Mouse (Mus musculus) kidney, adult 9 months (tissue): ENCODE data around the gene Fmn2.

ENCODE experiments used
- DNase-seq: peaks from one replicate; pipeline ENCODE4 v3.0.0; 2022

Gene Fmn2

DNA sequence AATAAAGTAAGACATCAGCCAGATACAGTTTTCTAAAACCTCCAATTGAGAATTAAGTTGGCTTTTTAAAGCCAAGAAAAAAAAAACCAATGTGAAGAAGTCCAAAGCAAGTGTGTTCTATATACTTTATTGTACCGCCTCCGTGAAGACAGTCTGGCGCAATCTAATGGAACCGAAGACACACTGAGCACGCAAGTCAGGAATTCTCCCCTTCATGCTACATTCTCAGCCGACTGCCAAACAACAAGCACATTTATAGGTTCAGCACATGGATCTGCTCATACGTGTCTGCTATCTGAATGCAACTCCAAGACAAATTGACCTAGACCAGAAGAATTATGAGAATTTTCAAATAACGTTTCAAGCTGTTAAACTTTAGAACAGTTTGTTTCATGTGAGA, 169.2 kb downstream of the Fmn2 start:
- no peak for DNase-seq

GRCm38 (mm10) chr1:174674586-174674985, 173.0 kb downstream of the Fmn2 start:
- DNase-seq: no peak

GRCm38 (mm10) chr1:174675316-174675715, 173.7 kb downstream of the Fmn2 start:
- no peak for DNase-seq

- no peak for DNase-seq
Observed at GRCm38 (mm10) chr1:174676187-174676586, 174.6 kb downstream of the Fmn2 start.

- no peak for DNase-seq
Observed at GRCm38 (mm10) chr1:174677211-174677610, 175.6 kb downstream of the Fmn2 start.

GRCm38 (mm10) chr1:174689301-174689700, 187.7 kb downstream of the Fmn2 start:
- no peak for DNase-seq

DNA sequence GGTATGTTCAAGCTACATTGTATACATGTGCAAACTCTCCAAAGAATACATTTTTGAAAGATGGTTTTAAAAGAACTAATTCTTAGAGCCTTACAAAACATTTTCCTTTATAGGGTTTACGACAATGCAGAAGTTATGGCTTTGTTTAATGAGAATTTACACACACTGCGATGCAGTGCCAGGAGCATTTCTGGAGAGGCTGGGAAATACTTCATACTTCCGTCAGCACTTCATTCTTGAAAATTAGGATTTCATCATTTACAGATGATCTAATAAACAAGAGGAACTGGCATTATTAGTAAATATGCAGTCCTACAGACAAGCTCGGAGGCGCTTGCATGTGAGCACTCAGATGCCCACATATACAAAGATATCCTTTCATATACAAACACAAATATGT, 199.2 kb downstream of the Fmn2 start:
- DNase-seq: no peak

- no peak for DNase-seq
Observed at GRCm38 (mm10) chr1:174701835-174702234, 200.2 kb downstream of the Fmn2 start.

DNA sequence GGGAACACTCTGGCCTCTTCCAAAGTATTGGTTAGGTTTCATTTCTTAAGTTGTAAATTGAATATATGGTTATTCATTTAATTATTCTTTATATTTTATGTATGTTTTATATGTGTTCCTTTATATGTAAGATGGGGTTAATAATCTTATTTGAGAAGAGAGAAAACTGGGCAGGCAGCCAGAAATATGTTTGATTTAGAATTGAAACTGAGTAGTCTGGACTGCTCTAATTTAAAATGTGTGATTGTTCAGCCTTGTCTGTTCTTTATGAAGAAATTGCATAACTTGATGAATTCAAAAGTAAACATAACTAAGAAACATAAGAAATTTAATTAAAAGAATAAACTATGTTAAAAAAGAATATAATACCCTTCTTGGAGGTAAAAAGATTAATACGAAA, 202.3 kb downstream of the Fmn2 start:
- no peak for DNase-seq

DNA sequence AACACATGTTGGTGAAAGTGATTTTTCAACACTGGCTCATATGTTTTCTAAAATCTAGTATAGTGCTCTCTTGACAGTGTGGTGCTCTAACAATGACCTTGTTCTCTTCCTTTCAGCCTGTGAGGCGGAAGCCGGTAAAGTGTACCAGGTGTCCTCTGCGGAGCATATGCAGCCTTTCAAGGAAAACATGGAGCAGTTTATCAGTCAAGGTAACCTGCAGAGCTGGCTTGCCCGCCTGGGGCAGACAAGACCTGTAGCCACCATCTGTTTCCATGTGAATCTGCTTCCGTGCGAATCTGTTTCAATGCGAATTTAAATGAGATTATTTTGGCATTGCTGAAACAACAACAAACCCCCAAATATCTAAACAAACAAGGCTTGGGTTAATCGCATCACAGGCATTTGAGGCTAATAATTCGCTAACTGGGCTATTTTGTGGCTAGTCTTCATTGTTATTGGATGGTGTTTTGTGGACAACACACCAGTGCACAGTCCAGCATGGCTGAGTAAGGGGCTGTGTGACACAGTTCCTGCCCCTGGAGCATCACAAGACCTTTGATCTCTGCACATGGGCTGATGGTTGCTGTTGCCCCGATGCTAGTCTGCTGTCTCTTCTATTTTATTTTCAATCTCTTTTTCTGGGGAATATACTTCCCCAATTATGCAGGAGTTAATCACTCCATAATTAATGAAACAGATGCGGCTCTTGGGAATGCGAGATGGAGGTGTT, 218.3 kb downstream of the Fmn2 start:
- DNase-seq: no peak

DNA sequence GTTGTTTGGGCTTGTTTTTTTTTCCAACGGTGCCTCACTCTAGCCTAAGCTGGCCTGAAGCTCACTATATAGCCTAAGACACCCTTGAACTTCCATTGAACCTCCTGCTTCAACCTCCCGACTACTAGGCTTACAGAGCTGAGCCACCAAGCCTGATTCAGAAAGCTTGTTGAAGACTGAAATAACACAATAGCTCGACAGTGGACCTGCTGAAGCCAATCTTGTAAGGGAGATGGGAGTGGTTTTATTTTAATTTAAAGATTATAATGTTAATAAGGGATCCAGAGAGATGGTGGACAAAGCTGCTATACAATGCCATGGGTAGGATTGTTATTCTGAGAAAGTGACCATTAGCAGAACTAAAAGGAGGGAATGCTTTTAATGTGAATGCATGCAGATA, 227.1 kb downstream of the Fmn2 start:
- no peak for DNase-seq

DNA sequence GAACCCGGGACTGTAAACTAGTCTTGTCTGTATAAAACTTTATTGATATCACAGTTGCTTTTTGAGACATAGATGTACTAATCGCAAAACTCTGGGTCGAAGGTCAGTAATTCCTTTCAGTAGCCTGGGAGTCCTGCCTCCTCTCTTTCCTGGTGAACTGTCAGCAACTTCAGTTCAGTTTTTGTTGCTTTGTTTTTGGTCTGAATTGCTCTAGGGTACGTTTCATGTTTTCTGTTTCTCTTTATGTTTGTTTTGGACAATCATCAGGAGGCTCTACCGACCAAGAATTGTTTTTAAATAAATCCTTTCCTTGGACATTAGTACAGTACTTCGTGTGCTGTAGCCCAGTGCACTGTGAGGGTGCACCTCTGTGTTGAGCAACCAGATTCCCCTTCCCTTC, 231.1 kb downstream of the Fmn2 start:
- no peak for DNase-seq

DNA sequence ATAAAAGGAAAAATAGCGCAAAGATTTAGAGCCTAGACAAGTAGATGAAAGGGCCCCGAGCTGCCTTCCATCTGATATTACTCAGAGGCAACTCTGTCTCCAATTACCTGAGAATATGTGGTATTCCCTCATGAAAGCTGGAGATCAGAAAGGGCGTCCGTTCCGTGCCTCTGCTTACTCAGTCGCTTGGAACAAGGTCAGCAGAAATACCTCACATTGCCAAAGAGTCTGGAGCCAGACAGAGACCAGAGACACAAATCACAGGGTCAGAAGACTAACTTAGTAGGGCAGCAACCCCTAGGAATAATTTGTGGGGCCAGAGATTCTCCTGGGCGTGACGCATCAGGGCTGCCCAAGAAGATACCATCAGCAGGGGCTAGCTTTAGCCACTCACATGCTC, 237.3 kb downstream of the Fmn2 start:
- DNase-seq: peak; percentile 67

DNA sequence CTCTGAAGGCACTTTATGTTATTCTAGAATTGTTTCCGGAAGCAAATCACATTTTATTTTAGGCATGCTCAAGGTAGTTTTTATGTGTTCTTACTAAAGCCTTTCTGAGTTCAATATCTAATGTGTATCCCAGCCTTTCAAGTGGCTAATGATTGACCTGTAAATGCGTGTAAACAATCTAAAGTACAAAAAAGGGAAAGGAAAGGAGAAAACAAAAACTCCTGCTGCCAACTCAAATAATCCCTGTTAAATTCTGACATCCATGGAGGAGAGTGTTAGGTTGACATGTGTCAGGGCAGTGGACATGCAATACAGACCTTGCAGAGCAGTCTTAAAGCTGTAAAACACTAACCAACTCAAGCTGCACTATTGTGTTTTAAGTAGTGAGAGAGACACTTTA, 241.0 kb downstream of the Fmn2 start:
- DNase-seq: peak; percentile 72

- DNase-seq: peak; percentile 32
Observed at GRCm38 (mm10) chr1:174748520-174748919, 246.9 kb downstream of the Fmn2 start.

DNA sequence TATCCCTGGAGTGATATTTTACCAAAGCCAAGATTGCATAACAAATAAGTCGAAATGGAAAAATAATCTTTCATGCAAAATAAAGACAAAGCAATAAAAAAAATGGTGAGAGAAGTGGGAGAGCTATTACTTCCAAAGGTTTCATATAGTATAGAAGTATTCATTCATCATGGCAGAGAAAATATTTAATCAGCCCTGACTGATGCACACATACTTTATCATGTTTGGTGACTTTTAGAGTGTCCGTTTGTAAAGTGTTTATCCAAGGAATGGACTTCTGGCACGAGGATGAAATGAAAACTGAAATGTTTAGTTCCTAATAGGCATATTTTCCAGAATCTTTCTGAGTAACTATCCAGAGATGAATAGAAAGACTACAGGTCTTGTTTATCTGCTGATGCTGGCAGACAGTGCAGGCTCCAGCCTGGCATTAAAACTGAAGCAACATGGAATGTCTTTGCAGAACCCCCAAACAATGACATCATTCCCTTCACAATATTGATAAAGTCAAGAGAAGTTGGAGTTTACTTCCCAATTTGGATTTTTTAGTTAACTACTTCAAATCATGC, 249.4 kb downstream of the Fmn2 start:
- DNase-seq: no peak

DNA sequence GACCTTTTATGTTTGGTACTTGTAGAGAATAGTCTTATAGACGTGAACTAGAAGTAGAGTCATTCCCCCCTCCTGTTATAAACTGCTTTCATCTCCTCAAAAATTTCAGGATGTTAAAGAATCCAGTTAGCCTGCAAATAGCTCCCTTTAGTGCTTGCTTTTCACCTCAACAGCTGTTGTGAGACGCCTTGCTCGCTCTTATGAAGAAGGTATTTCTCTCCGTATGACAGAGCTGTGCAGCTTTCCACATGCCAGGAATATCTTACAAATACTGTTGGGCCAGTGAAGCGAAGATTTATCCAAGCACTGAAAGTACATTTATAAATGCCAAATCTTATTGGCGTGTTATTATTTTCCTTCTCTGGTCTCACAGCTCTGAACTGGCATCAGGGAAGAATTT, 257.7 kb downstream of the Fmn2 start:
- no peak for DNase-seq

- no peak for DNase-seq
Observed at GRCm38 (mm10) chr1:174765757-174766156, 264.1 kb downstream of the Fmn2 start.

DNA sequence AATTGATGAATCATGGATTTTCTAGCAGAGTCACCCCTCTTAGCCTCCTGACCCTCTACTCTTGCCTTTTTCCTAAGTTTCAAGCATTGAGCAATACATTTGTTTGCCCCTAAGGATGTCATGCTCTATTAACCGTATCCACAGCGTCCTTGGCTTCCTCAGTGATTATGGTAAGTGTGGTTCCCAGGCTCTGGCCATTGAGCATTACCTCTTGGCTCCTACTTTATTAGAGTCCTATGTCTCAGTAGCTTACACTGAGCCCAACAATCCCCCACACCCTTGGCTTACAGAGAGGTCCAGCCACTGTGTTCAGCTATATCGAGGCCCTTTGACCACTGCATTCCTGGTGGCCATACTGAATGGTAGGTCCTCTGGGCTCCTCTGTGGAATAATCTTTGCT, 265.2 kb downstream of the Fmn2 start:
- peak; percentile 3 for DNase-seq

DNA sequence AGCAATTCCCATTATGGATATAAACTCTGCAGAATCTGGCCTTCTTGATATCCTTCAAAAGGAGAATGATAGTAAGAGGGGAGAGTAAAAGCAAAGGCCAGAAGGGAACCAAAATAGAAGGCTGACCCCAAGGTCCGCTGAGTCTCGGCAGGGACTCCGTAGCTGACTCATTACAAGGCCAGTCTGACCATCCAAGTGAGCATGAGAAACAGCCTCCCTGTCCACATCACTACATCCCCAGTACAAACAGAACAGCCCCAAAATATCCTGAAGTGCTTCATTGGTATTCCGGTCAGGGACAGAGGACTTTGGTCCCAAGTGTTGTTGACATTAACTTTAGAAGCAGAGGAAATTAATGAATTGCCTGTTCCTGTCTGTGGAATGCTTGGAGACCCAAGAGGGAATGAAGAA, 270.3 kb downstream of the Fmn2 start:
- DNase-seq: peak; percentile 56

DNA sequence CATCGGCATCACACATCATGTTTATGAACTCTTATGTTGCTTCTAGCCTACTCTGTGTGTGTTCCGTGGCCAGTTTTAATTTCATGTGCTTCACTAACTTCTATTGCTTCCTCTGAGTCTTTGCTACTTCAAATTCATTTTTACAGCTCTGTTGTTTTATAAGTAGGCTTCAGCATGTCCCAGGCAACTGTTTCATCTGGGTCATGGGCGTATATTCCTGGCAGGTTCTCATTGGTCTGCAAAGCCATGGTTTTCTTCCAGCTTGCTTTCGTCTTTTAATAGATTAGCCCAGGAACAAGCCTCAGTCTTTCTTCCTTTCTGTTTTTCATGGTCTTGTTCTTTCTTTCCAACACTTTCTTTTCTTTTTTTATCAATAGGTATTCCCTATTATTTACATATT, 279.4 kb downstream of the Fmn2 start:
- DNase-seq: no peak

GRCm38 (mm10) chr1:174788617-174789016, 287.0 kb downstream of the Fmn2 start:
- DNase-seq: no peak

- DNase-seq: no peak
Observed at GRCm38 (mm10) chr1:174811846-174812245, 310.2 kb downstream of the Fmn2 start.

DNA sequence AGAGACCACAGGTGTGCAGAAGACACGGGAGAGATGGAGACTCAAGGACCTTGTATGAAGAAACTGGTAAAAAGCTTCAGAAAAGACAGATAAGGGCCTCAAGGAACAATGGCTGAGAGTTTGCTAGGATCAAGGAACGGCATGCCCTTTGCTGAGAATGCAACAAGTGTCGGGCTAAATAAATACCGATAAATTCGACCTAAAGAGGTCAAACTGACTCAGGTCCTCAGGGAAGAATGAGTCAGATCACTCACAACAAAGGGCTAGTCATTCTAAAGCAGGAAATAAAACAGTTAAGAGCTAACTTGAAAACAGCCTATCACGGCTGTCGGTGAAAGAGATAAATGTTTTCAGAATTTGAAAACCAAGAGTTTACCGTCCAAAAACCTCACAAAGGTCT, 324.9 kb downstream of the Fmn2 start:
- no peak for DNase-seq

GRCm38 (mm10) chr1:174836861-174837260, 335.2 kb downstream of the Fmn2 start:
- no peak for DNase-seq
